Mouse (Mus musculus) mesoderm, embryonic 11.5 days (tissue): ENCODE measurements around the gene Fam131a.

ENCODE experiments used
- DNase-seq: peaks from one replicate; pipeline ENCODE4 v3.0.0-alpha.2; 2012; ENCODE audit warnings: low read depth, low spot score

Fam131a gene

DNA sequence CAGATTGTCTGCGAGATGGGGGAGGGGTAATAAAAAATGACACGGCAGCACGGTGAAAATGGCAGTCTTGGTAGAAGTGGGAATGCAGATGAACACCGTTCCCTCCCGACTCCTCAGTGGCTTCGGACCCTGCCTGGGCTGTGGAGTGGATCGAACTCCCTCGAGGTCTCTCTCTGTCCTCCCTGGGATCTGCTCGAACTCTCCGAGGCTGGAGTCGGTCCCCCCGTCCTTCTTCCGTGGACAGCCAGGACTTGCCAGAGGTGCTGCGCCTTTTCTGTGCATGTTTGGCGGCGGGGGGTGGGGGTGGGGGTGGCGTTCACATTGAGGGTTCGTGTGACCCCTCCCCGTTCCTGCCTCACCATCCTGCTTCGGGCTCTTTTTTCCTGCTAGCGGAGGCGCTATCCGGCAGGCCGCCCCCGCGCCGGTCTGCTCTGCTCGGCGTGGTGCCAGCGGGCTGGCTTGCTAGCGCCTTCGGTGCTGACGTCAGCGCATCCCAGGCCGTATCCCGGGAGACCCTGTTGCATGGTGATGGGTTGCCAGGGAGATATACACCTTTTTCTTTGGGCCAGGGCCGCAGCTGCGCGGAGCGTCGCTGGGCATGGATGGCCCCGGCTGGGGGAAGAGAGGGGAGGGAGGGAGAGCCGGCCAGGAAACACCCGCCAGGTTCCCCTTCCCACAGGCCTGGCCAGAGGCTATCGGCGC is 2.7 kb downstream of the Fam131a start:
- peak; percentile 93 for DNase-seq

DNA sequence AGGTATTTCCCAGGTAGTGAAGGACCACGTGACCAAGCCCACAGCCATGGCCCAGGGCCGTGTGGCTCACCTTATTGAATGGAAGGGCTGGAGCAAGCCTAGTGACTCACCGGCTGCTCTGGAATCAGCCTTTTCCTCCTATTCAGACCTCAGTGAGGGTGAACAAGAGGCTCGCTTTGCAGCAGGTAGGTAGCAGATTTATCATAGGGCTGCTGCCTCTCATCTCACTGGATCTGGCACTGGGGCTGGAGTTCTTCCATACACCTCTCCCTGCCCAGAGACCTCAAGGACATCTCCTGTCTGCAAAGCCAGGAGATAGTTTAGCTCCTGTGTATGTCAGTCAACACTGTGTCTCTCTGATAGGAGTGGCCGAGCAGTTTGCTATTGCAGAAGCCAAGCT is 6.2 kb downstream of the Fam131a start:
- no peak for DNase-seq

DNA sequence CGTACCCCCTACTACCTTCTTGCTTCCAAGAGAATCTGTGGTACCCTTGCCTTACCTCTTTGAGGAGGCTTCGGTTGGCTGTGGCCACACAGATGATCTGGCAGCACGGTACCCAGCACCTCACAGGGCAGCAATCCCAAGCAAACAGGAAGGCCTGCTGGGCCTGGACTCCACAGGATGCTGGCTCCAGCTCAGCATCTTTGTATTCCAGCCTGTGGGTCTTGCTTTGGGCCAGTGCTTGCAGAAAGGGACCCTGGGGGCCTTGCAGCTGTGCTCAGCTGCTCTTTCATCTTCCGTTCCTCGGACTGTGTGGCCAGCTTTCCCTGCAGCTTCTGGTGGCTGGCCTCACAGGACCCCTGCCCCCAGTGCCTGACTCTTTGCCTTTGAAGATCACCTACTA is 7.0 kb downstream of the Fam131a start:
- no peak for DNase-seq

DNA sequence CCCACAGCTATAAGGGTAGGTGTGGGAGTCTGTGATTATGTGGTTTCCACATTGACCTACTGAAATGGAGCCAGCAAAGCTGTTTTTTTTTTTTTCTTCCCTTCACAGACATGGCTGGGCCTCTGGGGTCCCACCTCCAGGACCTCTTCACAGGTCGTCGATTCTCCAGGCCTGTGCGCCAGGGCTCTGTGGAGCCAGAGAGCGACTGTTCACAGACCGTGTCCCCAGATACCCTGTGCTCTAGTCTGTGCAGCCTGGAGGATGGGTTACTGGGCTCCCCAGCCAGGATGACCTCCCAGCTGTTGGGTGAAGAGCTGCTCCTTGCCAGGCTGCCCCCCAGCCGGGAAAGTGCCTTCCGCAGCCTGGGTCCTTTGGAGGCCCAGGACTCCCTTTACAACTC is 8.3 kb downstream of the Fam131a start:
- DNase-seq = no peak

DNA sequence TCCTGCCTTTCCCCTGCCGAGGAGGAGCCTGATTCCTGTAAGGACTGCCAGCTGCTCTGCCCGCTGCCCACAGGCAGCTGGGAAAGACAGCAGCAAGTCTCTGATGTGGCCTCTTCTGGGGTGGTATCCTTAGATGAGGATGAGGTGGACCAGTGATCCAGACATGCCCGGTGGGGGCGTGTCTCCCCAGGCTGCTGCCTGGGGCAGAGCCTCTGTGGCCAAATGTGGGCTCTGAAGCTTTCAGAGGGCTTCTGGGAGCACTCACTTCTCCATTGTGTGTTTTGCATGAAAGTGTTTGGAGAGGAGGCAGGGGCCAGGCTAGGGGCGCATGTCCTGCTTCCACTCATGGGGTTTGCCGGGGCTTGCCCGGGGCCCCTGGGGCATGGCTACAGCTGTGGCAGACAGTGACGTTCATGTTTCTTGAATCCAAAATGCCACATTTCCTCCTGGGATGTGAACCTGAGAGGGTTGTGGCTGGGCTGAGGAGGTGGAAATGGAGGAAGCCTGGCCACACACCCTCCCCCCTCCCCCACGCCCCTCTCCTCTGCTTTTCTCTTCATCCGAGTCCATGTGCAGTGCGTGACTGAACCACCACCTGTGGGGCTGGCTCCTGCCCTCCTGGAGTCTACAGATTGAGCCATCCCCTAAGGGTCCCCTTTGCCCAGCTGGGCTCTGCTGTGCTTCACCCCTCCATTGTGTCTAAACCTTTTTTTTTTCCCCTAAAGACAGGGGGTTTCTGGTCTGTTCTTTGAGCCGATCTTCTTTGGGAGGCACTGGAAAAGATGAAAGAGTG is 8.9 kb downstream of the Fam131a start:
- no peak for DNase-seq

DNA sequence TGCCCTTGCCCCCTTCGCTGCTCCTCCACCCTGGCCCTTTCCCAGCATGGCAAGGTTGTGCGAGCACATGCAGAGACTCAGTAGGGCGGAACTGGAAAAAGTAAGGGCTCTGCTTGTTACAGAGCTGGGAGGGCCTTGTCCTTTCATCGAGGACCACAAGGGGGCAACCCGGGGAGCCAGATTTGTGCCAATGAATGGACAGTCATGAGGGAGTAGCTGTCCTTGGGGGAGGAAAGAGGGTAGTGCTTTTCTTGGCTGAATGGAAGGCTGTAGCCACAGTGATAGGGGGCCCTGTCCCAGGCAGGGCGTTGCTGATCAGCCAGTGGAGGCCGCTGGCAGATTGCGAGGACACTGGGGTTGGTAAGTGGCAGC is 9.5 kb downstream of the Fam131a start:
- peak; percentile 77 for DNase-seq

DNA sequence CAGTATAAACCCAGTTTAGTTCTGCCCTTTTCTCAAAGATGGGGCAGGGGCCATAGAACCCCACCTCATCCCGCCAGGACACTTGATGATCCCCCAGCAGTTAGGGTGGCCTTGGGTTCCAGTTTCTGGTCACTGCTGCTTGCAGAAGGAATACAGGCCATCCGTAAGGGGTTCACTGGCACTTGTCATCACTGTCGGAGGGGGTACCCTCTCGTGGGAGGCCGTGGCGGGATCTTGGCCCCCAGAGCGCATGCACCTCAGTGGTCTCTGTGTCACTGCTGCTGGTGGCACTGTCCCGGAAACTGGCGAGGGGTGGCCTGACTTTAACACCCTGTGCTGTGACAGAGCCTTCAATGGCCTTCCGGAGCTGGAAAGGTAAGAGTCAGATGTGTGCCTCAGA is 10.0 kb downstream of the Fam131a start:
- DNase-seq = no peak

DNA sequence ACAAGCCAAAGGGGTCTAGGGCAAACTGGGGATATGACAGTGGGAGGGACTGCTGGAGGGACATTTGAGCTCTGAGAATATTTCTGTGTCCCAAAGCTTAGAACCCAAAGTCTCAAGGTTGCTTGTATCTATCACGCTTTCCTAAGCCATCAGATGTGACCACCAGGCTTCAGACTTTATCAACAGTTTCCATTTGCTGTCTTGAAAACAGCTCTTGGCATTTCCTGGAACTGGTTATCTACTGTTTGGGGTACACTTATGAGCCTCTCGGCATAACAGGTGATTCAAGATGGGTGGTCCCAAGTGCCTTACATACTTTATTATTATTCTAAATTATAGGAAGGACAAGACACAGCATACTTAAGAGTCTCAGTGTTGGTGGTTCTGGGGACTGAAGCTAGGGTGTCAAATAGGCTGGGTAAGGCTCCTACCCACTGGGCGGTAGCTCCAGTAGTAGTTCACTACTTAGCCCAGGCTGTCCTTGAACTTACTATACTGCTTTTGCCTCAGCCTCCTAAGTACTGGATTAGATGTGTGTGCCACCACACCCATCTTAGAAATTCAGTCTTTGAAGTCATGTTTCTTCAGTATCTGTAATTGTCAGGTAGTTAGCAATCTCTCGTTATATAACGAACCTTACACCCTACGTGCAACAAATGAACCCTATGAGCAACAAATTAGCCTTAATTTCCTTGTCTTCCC is 10.8 kb downstream of the Fam131a start:
- no peak for DNase-seq

DNA sequence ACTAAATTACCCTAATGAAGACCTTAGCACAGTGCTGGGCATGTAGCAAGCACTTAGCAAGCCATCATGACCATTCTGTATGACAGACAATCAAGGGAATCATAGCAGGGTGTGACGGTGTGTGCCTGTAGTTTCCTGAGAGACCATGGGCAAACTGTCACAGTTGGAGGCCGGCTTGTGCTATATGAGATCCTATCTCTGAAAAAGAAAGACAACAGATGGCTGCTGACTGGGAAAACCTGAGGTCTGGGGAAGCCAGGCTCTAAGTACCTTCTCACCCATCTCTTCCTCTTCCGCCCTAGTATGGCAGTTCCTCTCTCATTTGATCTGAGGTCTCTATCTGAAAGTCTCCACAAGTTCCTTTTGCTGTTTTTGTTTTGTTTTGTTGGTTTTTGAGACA is 12.7 kb downstream of the Fam131a start:
- no peak for DNase-seq

DNA sequence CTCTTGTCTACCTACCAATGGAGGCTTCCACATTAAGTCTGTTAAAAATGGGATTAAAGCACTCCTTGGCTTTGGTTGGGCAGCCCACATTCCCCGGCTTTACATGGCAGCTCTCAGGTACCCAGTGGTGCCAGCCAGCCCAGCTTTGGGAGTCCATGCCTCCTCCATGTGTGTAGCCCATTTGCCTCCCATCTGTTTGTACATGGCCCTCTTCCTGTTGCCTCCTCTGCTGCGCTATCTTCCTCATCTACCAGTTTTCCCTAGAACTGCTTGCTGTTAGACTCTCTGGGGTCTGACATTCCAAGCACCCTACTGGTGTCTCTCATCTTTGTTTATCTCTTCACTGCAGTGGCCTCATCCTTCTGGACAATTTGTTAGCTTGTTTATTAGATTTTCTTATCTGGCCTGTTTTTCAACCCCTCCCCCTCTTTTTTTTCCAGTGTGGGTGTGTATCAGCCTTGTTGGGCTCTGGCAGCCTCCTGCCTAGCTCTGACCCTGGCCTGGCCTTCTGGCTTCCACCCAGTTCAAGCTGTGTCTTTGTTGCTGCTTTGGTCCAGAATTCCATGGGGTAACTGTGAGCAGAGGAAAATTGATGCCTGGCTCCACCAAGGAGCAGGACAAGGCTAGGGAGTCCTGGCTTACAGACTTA is 13.5 kb downstream of the Fam131a start:
- no peak for DNase-seq

DNA sequence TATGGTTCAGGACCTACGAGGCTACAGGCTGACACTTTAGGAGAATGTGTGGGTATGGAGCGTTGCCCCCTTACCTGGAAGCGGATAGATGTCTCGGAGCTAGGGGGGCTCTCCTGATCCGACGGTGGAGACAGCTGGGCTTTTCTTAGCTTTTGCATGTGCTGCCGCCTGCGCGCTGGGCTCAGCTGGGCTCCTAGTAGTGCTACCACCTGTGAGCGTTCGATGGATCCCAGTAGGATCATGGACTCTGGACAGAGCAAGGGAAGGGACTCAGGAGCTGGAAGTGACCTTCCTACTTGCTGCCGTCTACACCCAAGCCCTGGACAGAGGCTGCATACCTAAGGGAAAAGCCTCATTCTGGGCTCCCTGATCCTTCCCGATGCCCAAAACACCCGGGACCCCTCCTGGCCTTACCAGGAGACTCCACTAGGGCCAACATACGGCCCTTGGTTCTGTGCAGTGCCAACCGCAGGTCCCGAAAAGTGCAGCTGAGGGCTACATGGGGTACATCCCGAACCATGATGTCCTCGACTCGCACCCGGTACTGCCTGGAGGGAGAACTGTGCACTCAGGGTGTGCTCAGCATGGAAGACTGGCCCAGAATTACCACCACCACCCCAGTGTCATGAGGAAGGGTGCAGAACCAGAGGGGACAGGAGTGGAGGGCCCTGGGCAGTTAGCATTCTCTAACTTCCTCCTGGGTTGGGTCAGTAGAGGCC is 15.3 kb downstream of the Fam131a start:
- DNase-seq = no peak

DNA sequence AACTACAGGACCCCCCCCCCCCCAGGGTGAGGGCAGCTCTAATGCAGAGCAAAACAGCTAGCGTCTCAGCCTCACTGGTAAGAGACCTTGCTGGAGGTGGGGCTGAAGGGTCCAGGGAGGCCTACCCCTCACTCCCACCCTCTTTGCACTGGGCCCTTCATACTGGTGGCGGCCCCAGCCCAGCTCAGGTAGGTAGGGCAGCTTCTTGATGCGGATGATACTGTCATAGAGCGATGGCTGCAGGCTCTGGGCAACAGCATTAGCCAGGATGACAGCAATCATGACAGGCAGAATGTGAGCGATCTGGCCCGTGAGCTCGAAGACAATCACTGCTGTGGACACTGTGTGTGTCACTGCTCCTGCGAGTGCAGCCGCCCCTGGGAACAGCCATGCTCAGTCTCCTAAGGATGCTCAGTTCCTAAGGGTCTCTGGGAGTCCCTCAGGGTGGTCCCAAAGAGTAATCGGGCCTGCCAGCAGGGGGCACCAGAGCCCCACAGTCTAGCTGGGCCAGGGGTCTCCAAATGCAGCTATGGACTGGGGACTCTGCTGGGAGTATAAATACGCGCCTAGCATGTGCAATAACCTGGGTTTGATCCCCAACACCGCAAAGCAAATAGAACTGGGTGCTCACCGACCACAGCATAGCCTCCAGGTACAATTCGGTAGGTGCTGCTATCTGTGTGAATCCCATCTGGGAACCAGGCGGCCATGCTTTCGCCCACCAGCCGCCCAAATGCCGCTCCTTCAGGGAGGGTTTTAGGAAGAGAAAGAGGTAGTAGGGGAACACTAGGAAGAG is 16.1 kb downstream of the Fam131a start:
- DNase-seq = peak; percentile 71

DNA sequence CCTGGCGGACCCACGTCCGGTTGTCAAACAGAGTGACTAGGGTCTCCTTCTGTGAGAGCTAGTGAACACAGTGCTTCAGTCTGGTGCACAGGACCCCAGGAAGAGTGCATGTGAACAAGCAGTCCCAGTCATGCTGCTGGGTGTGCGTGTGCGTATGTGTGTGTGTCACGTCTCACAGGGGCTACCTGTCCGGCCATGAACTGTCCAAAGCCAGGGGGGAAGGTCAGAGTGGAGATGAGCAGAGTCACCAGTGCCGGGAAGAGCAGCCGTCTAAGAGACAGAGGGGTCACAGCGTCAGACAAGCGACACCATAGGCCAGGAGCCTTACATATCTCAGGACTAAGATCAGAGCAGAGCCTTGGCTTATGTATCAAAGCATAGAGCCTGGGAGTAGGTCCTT is 17.3 kb downstream of the Fam131a start:
- no peak for DNase-seq

DNA sequence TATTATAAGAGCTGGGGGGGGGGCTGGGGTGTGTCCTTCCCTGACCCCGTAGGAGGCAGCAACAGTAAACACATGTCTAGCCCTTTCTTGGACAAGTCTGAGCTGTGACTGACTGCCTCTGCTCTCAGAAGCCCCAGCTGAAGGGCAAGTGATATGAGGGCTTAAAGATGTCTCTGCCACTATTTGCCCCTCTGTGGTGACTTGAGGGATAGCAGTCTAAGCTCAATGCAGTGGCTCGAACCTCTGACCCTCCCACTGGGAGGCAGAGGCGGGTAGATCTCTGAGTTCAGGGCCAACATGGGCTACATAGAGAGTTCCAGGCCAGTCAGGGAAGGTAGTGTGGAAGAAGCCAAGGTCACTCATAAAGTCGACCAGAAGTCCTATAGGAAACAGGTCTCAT is 17.8 kb downstream of the Fam131a start:
- DNase-seq = no peak

DNA sequence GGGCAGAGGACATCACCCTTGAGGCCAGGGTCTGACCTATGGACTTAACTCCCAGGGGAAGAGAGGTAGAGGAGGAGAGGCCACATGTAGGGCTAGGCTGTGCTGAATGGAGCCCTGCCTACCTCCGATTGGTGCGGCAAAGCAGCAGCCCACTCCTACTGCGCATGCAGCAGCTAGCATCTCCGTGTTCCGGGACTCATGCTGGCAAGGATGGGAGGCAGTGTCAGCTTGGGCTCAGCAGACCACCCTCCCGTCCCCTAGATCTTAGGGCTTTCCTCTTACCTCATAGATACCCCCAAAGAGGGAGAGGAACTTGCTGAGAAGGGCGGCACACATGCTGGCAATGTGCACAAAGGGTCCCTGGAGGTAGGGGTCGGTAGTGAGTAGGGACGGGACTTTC is 19.1 kb downstream of the Fam131a start:
- DNase-seq = no peak

DNA sequence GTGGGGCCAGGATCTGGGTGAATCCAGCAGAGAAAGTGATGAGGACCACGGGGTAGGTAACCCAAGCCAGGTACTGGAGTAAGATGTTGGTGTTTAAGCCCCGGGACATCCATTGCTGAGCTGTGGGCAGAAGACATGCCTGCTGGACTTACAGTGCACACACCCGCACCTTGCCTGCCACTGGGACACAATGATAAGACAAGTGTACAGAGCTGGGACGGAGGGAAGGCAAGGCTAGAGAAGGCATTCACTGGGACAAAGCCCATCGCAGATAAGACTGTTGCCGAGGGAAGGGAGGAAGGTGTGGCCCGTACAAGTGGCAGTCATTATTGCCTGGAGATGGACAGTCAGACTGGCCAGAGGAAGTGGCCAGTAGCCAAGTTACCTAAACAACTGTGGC is 19.8 kb downstream of the Fam131a start:
- no peak for DNase-seq

DNA sequence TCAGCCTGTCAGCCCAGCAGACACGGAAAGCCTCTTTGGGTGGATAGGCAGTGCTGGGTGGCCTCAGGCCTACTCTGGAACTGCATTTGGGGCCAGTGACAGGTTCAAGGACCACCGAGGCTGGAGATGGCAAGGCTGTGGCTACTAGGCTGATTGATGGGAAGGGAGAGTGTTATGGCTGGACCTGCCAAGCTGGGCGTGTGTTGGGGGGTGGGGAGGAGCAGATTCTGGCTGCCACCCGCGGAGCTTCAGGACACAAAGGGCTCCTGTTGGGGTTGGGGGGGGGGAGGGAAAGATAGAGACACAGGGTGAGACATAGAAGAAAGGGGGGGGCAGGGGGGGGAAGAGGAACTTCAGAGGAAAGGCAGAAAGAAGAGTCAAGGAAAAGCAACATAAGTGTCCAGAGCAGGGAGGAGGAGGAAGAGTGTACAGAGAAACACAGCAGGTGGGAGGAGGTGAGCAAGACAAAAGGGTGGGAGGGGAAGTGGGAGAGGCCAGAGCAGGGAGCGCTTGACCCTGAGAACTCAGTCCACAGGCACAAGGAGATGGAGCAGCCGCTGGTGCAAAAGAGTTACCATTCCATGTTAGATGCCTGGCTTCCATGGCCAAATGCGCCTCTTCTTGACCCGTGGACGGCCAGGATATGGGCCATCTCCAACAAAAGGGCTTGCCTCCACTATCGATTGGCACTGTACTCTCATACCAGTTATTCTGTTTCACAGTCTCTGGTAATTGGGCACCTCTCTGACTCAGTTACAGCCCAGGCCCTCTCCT is 21.5 kb downstream of the Fam131a start:
- no peak for DNase-seq

DNA sequence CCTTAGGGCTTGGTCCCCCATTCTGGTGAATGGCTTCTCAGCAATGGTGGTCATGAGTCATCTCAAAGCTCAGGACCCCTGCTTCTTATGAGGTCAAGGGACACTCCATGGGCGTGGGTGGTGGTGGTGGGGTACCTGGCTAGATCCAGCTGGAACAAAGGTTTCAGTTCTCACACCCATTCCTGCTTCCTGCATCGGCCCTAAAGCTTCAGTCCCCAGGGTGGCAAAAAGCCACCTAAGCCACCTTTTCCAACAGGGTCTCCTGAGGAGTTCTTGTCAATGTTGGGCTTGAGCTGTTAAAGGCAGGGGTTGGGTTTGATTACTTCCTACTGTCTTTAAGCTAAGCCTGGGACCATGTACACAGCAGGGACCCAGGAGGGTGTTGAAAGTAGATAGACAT is 22.1 kb downstream of the Fam131a start:
- no peak for DNase-seq

DNA sequence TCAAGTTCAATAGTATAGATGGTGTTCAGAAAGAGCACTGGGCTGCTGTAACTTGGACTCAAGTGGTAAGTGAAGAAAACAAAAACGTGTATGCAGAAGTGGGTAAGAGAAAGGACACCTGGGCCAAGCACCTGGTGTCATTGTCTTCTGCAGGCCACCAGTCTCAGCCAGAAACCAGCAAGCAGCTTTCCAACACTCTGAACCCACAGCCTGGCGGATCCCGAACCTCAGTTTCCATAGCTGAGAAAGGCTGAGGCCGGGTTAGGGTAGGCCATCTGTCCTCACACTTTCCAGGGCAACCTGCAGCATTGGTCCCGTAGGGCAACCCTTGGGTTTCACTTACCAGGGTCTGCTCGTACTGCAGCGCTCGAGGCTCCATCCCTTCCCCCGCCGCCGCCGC is 22.5 kb downstream of the Fam131a start:
- DNase-seq = no peak
